Mouse (Mus musculus) fat pad, adult 2 months (tissue): ENCODE results near the gene Mrnip.

Experiments
- DNase-seq: peaks from one replicate; pipeline ENCODE4 v3.0.0-alpha.2; 2011; ENCODE audit warnings: low read depth, low spot score; ENCODE audit errors: extremely low read depth

The Mrnip gene

GRCm38 (mm10) chr11:50158346-50158745, 15.9 kb upstream of the Mrnip start:
- no peak for DNase-seq

- DNase-seq, result no peak
These were observed 14.9 kb upstream of the Mrnip start for GRCm38 (mm10) chr11:50159347-50159746.

- no peak for DNase-seq
These were observed 12.5 kb upstream of the Mrnip start for GRCm38 (mm10) chr11:50161578-50162304.

- no peak for DNase-seq
These were observed 11.8 kb upstream of the Mrnip start for GRCm38 (mm10) chr11:50162338-50163050.

GRCm38 (mm10) chr11:50168352-50168751, 5.9 kb upstream of the Mrnip start:
- no peak for DNase-seq

- peak; percentile 58 for DNase-seq
These were observed 515 bp downstream of the Mrnip start for GRCm38 (mm10) chr11:50174730-50175187.

- no peak for DNase-seq
These were observed 2.1 kb downstream of the Mrnip start for GRCm38 (mm10) chr11:50176351-50176750.

GRCm38 (mm10) chr11:50177111-50177510, 2.9 kb downstream of the Mrnip start:
- no peak for DNase-seq

GRCm38 (mm10) chr11:50178532-50179488, 4.6 kb downstream of the Mrnip start:
- DNase-seq, result no peak

GRCm38 (mm10) chr11:50180478-50181231, 6.4 kb downstream of the Mrnip start:
- no peak for DNase-seq

GRCm38 (mm10) chr11:50182702-50183101, 8.5 kb downstream of the Mrnip start:
- no peak for DNase-seq

- no peak for DNase-seq
These were observed 10.5 kb downstream of the Mrnip start for GRCm38 (mm10) chr11:50184788-50185187.

GRCm38 (mm10) chr11:50188682-50189081, 14.4 kb downstream of the Mrnip start:
- no peak for DNase-seq

- no peak for DNase-seq
These were observed 16.1 kb downstream of the Mrnip start for GRCm38 (mm10) chr11:50190362-50190761.

GRCm38 (mm10) chr11:50192278-50192677, 18.0 kb downstream of the Mrnip start:
- DNase-seq, result no peak

- DNase-seq, result no peak
These were observed 19.8 kb downstream of the Mrnip start for GRCm38 (mm10) chr11:50194070-50194469.

GRCm38 (mm10) chr11:50194793-50195192, 20.5 kb downstream of the Mrnip start:
- no peak for DNase-seq

GRCm38 (mm10) chr11:50197500-50197899, 23.3 kb downstream of the Mrnip start:
- no peak for DNase-seq

- no peak for DNase-seq
These were observed 24.1 kb downstream of the Mrnip start for GRCm38 (mm10) chr11:50198219-50198846.

GRCm38 (mm10) chr11:50198916-50199315, 24.7 kb downstream of the Mrnip start:
- no peak for DNase-seq
